Mouse (Mus musculus): ENCODE data around the gene Tcp1. TPM values are rescaled to one million over a fixed set of nuclear protein-coding genes. Genes with fewer than 3 reads are reported as not detected.

Tcp1 gene
- total and polyA plus RNA-seq, 3 experiments, result 485 to 1,425 (median 570) TPM

DNA sequence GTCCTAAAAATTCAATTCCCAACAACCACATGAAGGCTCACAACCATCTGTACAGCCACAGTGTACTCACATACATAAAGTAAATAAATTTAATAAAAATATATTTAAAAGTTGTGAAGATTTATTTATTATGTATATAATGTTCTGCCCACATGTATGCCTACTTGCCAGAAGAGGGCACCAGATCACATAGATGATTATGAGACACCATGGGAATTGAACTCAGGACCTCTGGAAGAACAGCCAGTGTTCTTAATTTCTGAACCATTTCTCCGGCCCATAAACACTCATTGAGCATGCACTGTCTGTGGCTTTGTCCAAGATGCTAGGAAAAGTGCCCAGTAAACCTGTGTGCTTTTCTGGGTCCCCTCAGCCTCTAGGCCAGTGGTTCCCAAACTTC lies 34.3 kb upstream of the Tcp1 start:
- H3K9me3 ChIP-seq (replicated peaks; ENCODE audit: insufficient read depth, low read length), result no peaks in the 10 kb centered on the region
- no peaks in the 10 kb centered on the region for H3K36me3 ChIP-seq (ENCODE audit: control insufficient read depth in 1 of 2, insufficient read depth in 2 of 2, low read length in 2 of 2)
- H3K4me1 ChIP-seq (ENCODE audit: control insufficient read depth in 1 of 2, insufficient read depth in 2 of 2, low read length in 2 of 2), result peaks cover 0 to 2% of the 10 kb centered on the region in 2 experiments; a peak in 1 of 4 replicates
- TF ChIP-seq CTCF (IDR thresholded peaks at IDR 0.05 in 2 of 3, conservative IDR thresholded peaks at IDR 0.05 in 1 of 3; ENCODE audit: control insufficient read depth in 1 of 3, insufficient read depth in 1 of 3, low read depth in 2 of 3, low read length in 3 of 3, poor library complexity in 1 of 3, severe bottlenecking in 1 of 3) (peak in 2 of 3 experiments; percentile 30 to 48; a peak in 4 of 6 replicates), RAD21 (IDR thresholded peaks at IDR 0.05; ENCODE audit: low read depth, low read length) (peak; percentile 40), SMC3 (IDR thresholded peaks at IDR 0.05; ENCODE audit: low read depth, low read length) (peak; percentile 40), EP300 (IDR thresholded peaks at IDR 0.05; ENCODE audit: low read depth in 1 of 2, low read length in 2 of 2) (no peak), ZC3H11A (IDR thresholded peaks at IDR 0.05; ENCODE audit: low read depth, low read length) (0 out of 2 replicates have a peak, but pooled peaks have one; percentile 13)
- no peaks in the 10 kb centered on the region for H3K79me2 ChIP-seq (ENCODE audit: control insufficient read depth, insufficient read depth, low read length, poor library complexity)
- H3K27ac ChIP-seq (ENCODE audit: control insufficient read depth, low read depth, low read length), result no peak overlapping the region
- H3K27me3 ChIP-seq (ENCODE audit: control insufficient read depth in 1 of 2, insufficient read depth in 2 of 2, low read length in 2 of 2), result no peaks in the 10 kb centered on the region
- DNase-seq (ENCODE audit: low read depth, low spot score), result peak; percentile 36
- H3K4me3 ChIP-seq (ENCODE audit: control insufficient read depth in 1 of 2, insufficient read depth in 1 of 2, low read depth in 2 of 2, low read length in 2 of 2), result no peak overlapping the region
- H3K9ac ChIP-seq (ENCODE audit: control insufficient read depth, low read depth, low read length, poor library complexity, severe bottlenecking), result no peak overlapping the region

DNA sequence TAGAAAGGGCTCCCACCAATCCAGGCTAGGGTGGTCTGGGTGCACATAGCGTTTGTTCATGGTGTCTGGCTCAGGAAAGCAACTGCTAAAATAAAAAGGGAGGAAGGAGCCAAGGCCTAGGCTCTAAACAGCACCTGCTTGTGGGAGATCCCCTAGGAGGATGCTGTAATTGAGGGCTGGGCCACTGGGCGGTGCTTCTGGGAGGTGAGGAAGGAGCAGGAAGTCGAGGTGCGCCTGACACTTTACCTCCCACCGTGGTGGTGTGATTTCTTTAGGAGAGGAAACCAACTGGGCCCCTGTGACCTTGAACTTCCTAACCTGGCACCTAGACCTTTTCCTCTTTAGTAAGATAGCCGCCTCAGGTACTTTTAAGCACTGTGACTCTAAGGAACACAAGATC lies 28.9 kb upstream of the Tcp1 start:
- no peaks in the 10 kb centered on the region for H3K9me3 ChIP-seq (replicated peaks; ENCODE audit: insufficient read depth, low read length)
- H3K4me3 ChIP-seq (ENCODE audit: control insufficient read depth in 1 of 2, insufficient read depth in 1 of 2, low read depth in 2 of 2, low read length in 2 of 2), result no peak overlapping the region
- H3K27ac ChIP-seq (ENCODE audit: control insufficient read depth, low read depth, low read length), result no peak overlapping the region
- no peaks in the 10 kb centered on the region for H3K79me2 ChIP-seq (ENCODE audit: control insufficient read depth, insufficient read depth, low read length, poor library complexity)
- H3K27me3 ChIP-seq (ENCODE audit: control insufficient read depth in 1 of 2, insufficient read depth in 2 of 2, low read length in 2 of 2), result no peaks in the 10 kb centered on the region
- TF ChIP-seq MAZ (IDR thresholded peaks at IDR 0.05; ENCODE audit: low read depth, low read length), result no peak
- TF ChIP-seq USF2 (IDR thresholded peaks at IDR 0.05; ENCODE audit: borderline replicate concordance in 1 of 2, insufficient read depth in 1 of 2, low read depth in 1 of 2, low read length in 2 of 2), result no peak
- no peak for TF ChIP-seq ZC3H11A (IDR thresholded peaks at IDR 0.05; ENCODE audit: low read depth, low read length)
- no peak for TF ChIP-seq MAX (IDR thresholded peaks at IDR 0.05; ENCODE audit: low read length)
- no peak for TF ChIP-seq GABPA (IDR thresholded peaks at IDR 0.05; ENCODE audit: low read depth, low read length)
- no peak for TF ChIP-seq MXI1 (IDR thresholded peaks at IDR 0.05; ENCODE audit: low read depth, low read length)
- TF ChIP-seq SIN3A (IDR thresholded peaks at IDR 0.05; ENCODE audit: low read length), result no peak
- TF ChIP-seq JUND (IDR thresholded peaks at IDR 0.05; ENCODE audit: low read depth, low read length), result no peak
- TF ChIP-seq ELF1 (IDR thresholded peaks at IDR 0.05; ENCODE audit: low read depth, low read length), result no peak
- TF ChIP-seq ZKSCAN1 (IDR thresholded peaks at IDR 0.05; ENCODE audit: low read depth, low read length), result no peak
- TF ChIP-seq ETS1 (IDR thresholded peaks at IDR 0.05; ENCODE audit: low read depth, low read length), result no peak
- DNase-seq (ENCODE audit: low read depth, low spot score), result no peak
- no peak overlapping the region for H3K9ac ChIP-seq (ENCODE audit: control insufficient read depth, low read depth, low read length, poor library complexity, severe bottlenecking)
- no peaks in the 10 kb centered on the region for H3K4me1 ChIP-seq (ENCODE audit: control insufficient read depth in 1 of 2, insufficient read depth in 2 of 2, low read length in 2 of 2)
- no peaks in the 10 kb centered on the region for H3K36me3 ChIP-seq (ENCODE audit: control insufficient read depth in 1 of 2, insufficient read depth in 2 of 2, low read length in 2 of 2)
